Mouse (Mus musculus): ENCODE results near the gene Pcdh11x.

DNA sequence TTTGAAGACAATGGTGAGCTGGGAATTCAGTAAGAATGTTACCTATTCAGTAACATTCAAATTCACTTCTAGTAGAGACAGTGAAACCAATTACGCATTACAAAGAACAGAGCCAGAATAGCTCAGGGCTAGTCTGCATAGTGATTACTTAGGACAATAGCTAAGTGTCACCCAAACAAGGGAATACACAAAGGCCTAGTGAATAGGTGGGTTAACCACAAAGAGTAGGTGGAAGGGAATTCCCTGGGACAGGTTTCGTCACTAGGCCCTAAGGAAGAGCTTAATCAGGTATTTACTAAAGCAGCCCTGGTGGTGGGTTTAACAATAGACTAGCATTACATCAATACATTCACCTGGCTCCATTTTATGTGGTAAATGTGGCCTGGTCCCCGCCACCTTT is 654.5 kb downstream of the Pcdh11x start:
- no peak for TF ChIP-seq CTCF (IDR thresholded peaks at IDR 0.05; ENCODE audit: low read depth)
- no peak for TF ChIP-seq EP300 (IDR thresholded peaks at IDR 0.05; ENCODE audit: low read depth)

Data from heart, postnatal 0 days (tissue).